Mouse (Mus musculus) forebrain, embryonic 14.5 days (tissue): Measurements from ENCODE around the gene Wwc1. TPM values are rescaled to one million over a fixed set of nuclear protein-coding genes. Genes with fewer than 3 reads are reported as not detected.

ENCODE experiments used
- ATAC-seq: fragments of 200-750 bp; cut with Nextera tagmentation; 2 replicates; pipeline ENCODE4 v1.8.0; 2017; ENCODE audit warnings: mild to moderate bottlenecking, moderate library complexity
- DNase-seq: peaks from one replicate; pipeline ENCODE4 v3.0.0-alpha.2; 2015; ENCODE audit warnings: low spot score
- H3K27ac ChIP-seq: fragments of 300-500 bp; sonication (generic); 2 replicates; pipeline ENCODE4 v1.5.1; 2014; ENCODE audit warnings: low read depth, mild to moderate bottlenecking, control low read depth, low read length, moderate library complexity
- H3K27me3 ChIP-seq: fragments of 300-500 bp; sonication (generic); replicated peaks from 2 replicates; pipeline ENCODE4 v1.6.1; 2014; ENCODE audit warnings: low read length, control low read depth, mixed read lengths; ENCODE audit not compliant: control insufficient read depth, insufficient read depth
- H3K36me3 ChIP-seq: fragments of 300-500 bp; sonication (generic); 2 replicates; pipeline ENCODE4 v1.6.1; 2014; ENCODE audit warnings: low read length, control low read depth; ENCODE audit not compliant: control insufficient read depth, insufficient read depth
- H3K4me1 ChIP-seq: fragments of 300-500 bp; sonication (generic); 2 replicates; pipeline ENCODE4 v1.6.1; 2014; ENCODE audit warnings: antibody characterized with exemption, low read length, control low read depth; ENCODE audit not compliant: control insufficient read depth, insufficient read depth
- H3K4me2 ChIP-seq: fragments of 300-500 bp; sonication (generic); 2 replicates; pipeline ENCODE4 v1.6.1; 2014; ENCODE audit warnings: mild to moderate bottlenecking, control low read depth, low read length
- H3K4me3 ChIP-seq: fragments of 300-500 bp; sonication (generic); 2 replicates; pipeline ENCODE4 v1.5.1; 2014; ENCODE audit warnings: low read depth, low read length, control low read depth
- H3K9ac ChIP-seq: fragments of 300-500 bp; sonication (generic); 2 replicates; pipeline ENCODE4 v1.6.1; 2014; ENCODE audit warnings: mild to moderate bottlenecking, low read length, control low read depth, moderate library complexity
- H3K9me3 ChIP-seq: fragments of 300-500 bp; sonication (generic); replicated peaks from 2 replicates; pipeline ENCODE4 v1.6.1; 2016; ENCODE audit warnings: low read length, control low read depth, mixed read lengths; ENCODE audit not compliant: control insufficient read depth
- WGBS: fragments of 180-500 bp; shearing (Covaris S2); extraction: QIAGEN DNeasy Blood & Tissue Kit; methylation state at CpG from one replicate; pipeline ENCODE4 v1.1.7; 2014; 5-methylcytosine and 5-hydroxymethylcytosine counted together
- polyA plus RNA-seq: library from polyadenylated mRNA; unstranded; fragments of >200 nt; fragmentation: Nextera tagmentation; extraction: Ambion mirVana; gene quantifications from 2 replicates; pipeline ENCODE4 v1.2.1, GENCODE M21; 2014

Wwc1 gene
- polyA plus RNA-seq, 1 experiment from 2014 or later = 10.4 TPM

DNA sequence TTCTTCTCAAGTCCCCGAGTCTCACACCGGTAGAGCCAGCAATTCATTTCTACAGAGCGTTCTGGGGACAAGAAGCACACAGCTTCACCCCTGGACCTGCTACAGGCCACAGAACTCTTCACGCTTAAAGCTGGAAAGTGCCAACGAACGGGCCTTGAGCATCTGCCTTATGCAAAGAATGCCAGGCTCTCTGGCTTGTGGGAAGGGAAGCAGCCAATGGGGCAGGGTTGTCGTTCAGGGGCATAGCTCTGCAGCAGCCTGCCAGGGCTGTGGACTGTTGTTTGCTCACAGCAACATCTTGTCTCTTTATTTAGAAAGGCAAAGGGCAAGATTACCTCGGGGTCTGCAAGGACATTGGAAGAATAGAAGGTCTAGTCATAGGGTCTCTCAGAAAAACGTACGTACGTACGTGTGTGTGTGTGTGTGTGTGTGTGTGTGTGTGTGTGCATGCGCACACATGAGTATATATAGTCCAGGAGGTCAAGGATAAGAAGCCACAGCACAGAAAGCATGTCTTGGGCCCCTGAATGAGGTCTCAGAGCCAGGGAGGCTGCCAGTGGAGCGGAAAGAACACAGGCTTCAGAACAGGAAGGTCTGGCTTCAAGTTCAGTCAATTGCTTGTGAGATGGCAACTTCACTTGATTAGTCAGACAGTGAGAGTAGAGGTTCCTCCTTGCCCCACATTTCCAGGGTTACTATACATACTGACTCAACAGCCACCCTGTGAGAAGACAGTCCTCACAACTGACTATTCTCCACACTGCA is 48.0 kb downstream of the Wwc1 start:
- Histone ChIP-seq H3K4me3 (no peak overlapping the region), H3K4me2 (no peak overlapping the region), H3K9me3 (no peaks in the 10 kb centered on the region), H3K9ac (no peak overlapping the region), H3K27me3 (no peaks in the 10 kb centered on the region), H3K27ac (no peak overlapping the region), H3K36me3 (no peaks in the 10 kb centered on the region), H3K4me1 (peaks cover 27% of the 10 kb centered on the region)
- no peak for DNase-seq
- ATAC-seq = no peak
- 81% methylated on average over 14 of the region's 14 CpGs for WGBS

DNA sequence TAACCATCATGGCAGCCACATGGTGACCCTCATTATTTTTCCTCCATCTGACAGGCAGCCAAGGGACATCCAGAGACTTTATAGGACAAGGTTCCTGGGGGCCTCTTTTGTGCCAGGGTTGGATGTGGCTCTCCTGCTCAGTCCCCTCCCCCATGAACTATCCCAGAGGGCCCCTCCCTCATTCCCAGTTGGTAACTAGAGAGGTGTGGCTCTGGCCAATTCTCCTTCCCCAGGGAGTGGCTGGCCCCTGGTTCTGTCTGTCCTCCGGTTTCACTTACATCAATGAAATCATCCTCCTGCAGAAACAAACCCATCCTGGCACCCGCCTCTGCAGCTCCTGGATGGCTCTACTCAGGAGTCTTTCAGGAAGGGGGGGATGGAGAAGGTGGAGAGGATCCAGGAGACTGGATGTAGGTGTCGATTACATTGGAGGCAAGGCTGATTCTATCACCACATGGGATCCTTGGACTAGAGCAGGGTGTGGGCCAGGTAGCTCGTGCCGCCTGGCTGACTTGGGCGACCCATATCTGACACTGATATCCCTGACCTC is 49.7 kb downstream of the Wwc1 start:
- Histone ChIP-seq H3K27me3 (no peaks in the 10 kb centered on the region), H3K27ac (no peak overlapping the region), H3K9me3 (peaks cover 2% of the 10 kb centered on the region; the same call in 1 of the 2 replicates), H3K4me3 (no peak overlapping the region), H3K4me1 (peaks cover 25% of the 10 kb centered on the region), H3K9ac (no peak overlapping the region), H3K36me3 (no peaks in the 10 kb centered on the region), H3K4me2 (no peak overlapping the region)
- ATAC-seq (no peak), DNase-seq (no peak)
- 91% methylated on average over 6 of the region's 6 CpGs for WGBS

- no peak overlapping the region for H3K4me3 ChIP-seq
- H3K27me3 ChIP-seq = no peaks in the 10 kb centered on the region
- H3K36me3 ChIP-seq = no peaks in the 10 kb centered on the region
- H3K4me2 ChIP-seq = no peak overlapping the region
- H3K4me1 ChIP-seq = peaks cover 16% of the 10 kb centered on the region
- DNase-seq = no peak
- no peak overlapping the region for H3K9ac ChIP-seq
- H3K27ac ChIP-seq = no peak overlapping the region
- no peak for ATAC-seq
- WGBS = 94% methylated on average over 12 of the region's 12 CpGs
- H3K9me3 ChIP-seq = peaks cover 2% of the 10 kb centered on the region; the same call in 1 of the 2 replicates
Measured at GRCm38 (mm10) chr11:35928453-35928852, 51.9 kb downstream of the Wwc1 start.

- WGBS = 29% methylated on average over 14 of the region's 14 CpGs
- H3K9me3 ChIP-seq = peaks cover 2% of the 10 kb centered on the region; the same call in 1 of the 2 replicates
- H3K27me3 ChIP-seq = no peaks in the 10 kb centered on the region
- peaks cover 15% of the 10 kb centered on the region for H3K4me1 ChIP-seq
- ATAC-seq = peak; percentile 80
- peak overlapping the region; percentile 68; the same call in 1 of the 2 replicates for H3K27ac ChIP-seq
- DNase-seq = peak; percentile 74
- H3K36me3 ChIP-seq = no peaks in the 10 kb centered on the region
- H3K9ac ChIP-seq = no peak overlapping the region
- H3K4me3 ChIP-seq = no peak overlapping the region
- no peak overlapping the region for H3K4me2 ChIP-seq
Measured at GRCm38 (mm10) chr11:35927309-35927708, 53.0 kb downstream of the Wwc1 start.

DNA sequence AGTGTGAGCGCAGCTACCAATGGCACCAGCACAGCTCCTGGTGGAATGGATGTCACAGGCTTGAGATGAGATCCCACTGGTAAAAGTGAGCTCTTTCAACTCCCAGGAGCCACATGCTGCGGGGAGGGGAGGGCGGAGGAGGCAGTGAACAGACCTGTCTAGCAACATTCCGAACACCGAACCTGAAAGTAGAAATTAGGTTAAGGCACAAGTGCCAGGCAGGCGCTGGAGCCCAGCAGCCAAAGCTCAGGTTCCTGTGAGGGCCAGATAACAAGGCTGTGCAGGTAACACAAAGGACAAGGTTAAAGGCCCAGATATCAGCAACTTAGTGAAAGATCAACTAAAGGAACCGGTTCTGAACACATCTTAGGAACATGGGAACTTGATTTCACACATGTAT is 54.7 kb downstream of the Wwc1 start:
- H3K27me3 ChIP-seq = no peaks in the 10 kb centered on the region
- H3K4me2 ChIP-seq = no peak overlapping the region
- no peak overlapping the region for H3K27ac ChIP-seq
- DNase-seq (no peak), ATAC-seq (no peak)
- H3K4me1 ChIP-seq = peaks cover 16% of the 10 kb centered on the region
- H3K36me3 ChIP-seq = no peaks in the 10 kb centered on the region
- no peak overlapping the region for H3K4me3 ChIP-seq
- 84% methylated on average over 7 of the region's 7 CpGs for WGBS
- no peak overlapping the region for H3K9ac ChIP-seq
- peaks cover 2% of the 10 kb centered on the region; the same call in 1 of the 2 replicates for H3K9me3 ChIP-seq

- Histone ChIP-seq H3K36me3 (no peaks in the 10 kb centered on the region), H3K27me3 (no peaks in the 10 kb centered on the region), H3K27ac (no peak overlapping the region), H3K9ac (no peak overlapping the region), H3K4me1 (peaks cover 27% of the 10 kb centered on the region), H3K4me2 (no peak overlapping the region), H3K4me3 (no peak overlapping the region), H3K9me3 (peaks cover 2% of the 10 kb centered on the region; the same call in 1 of the 2 replicates)
- WGBS = 30% methylated on average over 12 of the region's 12 CpGs
- DNase-seq = no peak
- ATAC-seq = no peak
Measured at GRCm38 (mm10) chr11:35922205-35922873, 58.0 kb downstream of the Wwc1 start.

GRCm38 (mm10) chr11:35920776-35921175 is 59.6 kb downstream of the Wwc1 start:
- Histone ChIP-seq H3K27ac (no peak overlapping the region), H3K27me3 (no peaks in the 10 kb centered on the region), H3K36me3 (no peaks in the 10 kb centered on the region), H3K9me3 (no peaks in the 10 kb centered on the region), H3K9ac (no peak overlapping the region), H3K4me1 (peaks cover 34% of the 10 kb centered on the region), H3K4me3 (no peak overlapping the region), H3K4me2 (no peak overlapping the region)
- no peak for ATAC-seq
- no peak for DNase-seq
- 87% methylated on average over 5 of the region's 5 CpGs for WGBS

DNA sequence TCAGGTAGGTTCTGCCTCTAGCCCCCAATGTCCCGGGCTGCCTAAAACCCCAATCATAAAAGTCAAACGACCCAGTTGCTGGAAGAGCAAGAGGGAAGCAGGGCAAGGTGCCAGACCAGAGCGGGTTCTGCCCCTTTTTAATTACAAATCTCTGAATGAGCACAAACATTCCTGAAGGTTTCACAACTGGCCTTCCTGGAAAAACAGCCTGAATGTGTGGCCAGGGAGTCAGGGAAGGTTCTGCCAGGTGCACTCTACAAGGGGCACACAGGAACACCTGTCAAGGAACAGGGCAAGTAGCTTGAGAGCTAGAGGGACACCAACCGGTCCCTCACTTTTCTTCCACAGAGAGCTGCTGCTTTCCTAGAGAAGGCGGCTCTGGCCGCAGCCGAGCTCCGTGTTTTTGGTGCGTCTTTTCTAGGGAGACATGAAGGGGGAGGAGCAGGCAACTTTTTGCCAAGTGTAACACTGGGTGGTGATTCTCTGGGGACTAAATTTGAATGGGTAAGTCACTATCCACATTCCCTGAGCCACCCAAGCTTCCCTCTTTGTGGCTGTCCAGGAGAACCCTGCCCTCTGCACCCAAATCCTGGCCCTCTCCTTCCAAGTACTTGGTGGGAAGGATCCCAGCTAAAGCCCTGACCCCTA is 60.3 kb downstream of the Wwc1 start:
- Histone ChIP-seq H3K9ac (no peak overlapping the region), H3K27me3 (no peaks in the 10 kb centered on the region), H3K4me3 (no peak overlapping the region), H3K9me3 (no peaks in the 10 kb centered on the region), H3K27ac (peak overlapping the region; percentile 64; the same call in 1 of the 2 replicates), H3K36me3 (no peaks in the 10 kb centered on the region), H3K4me2 (peak overlapping the region; percentile 4; the same call in 1 of the 2 replicates), H3K4me1 (peaks cover 39% of the 10 kb centered on the region)
- DNase-seq = peak; percentile 40
- ATAC-seq = peak; percentile 27; the same call in 1 of the 2 replicates
- 43% methylated on average over 9 of the region's 9 CpGs for WGBS
